Mouse (Mus musculus) midbrain, embryonic 10.5 days (tissue): ENCODE results near the gene Agap2. TPM values are rescaled to one million over a fixed set of nuclear protein-coding genes. Genes with fewer than 3 reads are reported as not detected.
"Not testable (repeated sequence)": the region's sequence is repeated elsewhere in the genome, so short reads cannot be mapped to it uniquely, and the experiment has no call there.

Source experiments
- DNase-seq: peaks from one replicate; pipeline ENCODE4 v3.0.0-alpha.2; 2017; ENCODE audit warnings: low spot score
- H3K27ac ChIP-seq: fragments of 300-500 bp; sonication (generic); replicated peaks from 2 replicates; pipeline ENCODE4 v1.5.1; 2016; ENCODE audit warnings: mild to moderate bottlenecking
- H3K27me3 ChIP-seq: fragments of 300-500 bp; sonication (generic); 2 replicates; pipeline ENCODE4 v1.6.1; 2016; ENCODE audit warnings: low read depth, mild to moderate bottlenecking; ENCODE audit not compliant: poor library complexity, severe bottlenecking
- H3K36me3 ChIP-seq: fragments of 300-500 bp; sonication (generic); 2 replicates; pipeline ENCODE4 v1.6.1; 2016; ENCODE audit warnings: mild to moderate bottlenecking, moderate library complexity
- H3K4me1 ChIP-seq: fragments of 300-500 bp; sonication (generic); 2 replicates; pipeline ENCODE4 v1.6.1; 2016
- H3K4me3 ChIP-seq: fragments of 300-500 bp; sonication (generic); 2 replicates; pipeline ENCODE4 v1.5.1; 2016; ENCODE audit warnings: mild to moderate bottlenecking, moderate library complexity
- H3K9me3 ChIP-seq: fragments of 300-500 bp; sonication (generic); replicated peaks from 2 replicates; pipeline ENCODE4 v1.6.1; 2016; ENCODE audit warnings: mild to moderate bottlenecking
- WGBS: fragments of 180-500 bp; shearing (Covaris S2); methylation state at CpG from one replicate; pipeline ENCODE4 v1.1.7; 2016; 5-methylcytosine and 5-hydroxymethylcytosine counted together
- polyA plus RNA-seq: library from polyadenylated mRNA; unstranded; fragments of >200 nt; fragmentation: Nextera tagmentation; extraction: Ambion mirVana; gene quantifications from 2 replicates; pipeline ENCODE4 v1.2.1, GENCODE M21; 2016

Agap2 gene
- polyA plus RNA-seq, 1 experiment from 2014 or later: 0.10 TPM

DNA sequence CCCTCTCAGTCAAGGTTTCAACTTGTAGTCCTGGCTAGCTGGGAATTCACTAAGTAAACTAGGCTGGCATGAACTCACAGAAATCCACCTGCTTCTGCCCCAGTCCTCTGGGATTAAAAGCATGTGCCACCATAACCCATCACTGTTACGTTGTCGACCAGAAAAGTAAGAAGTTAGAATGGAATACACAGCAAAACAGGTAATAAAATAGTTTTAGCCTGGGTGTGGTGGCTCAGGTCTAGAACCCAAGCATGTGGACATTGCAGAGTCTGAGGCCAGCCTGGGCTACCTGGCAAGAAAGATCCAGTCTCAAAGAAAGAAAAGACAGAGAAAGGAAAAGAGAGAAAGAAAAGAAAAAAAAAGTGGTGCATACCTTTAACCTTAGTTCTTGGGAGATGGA lies 13.6 kb upstream of the Agap2 start:
- H3K4me3 ChIP-seq: no peak overlapping the region
- peaks cover 71% of the 10 kb centered on the region for H3K4me1 ChIP-seq
- no peak for DNase-seq
- no peak overlapping the region for H3K27ac ChIP-seq
- WGBS: 80% methylated on average over 2 of the region's 2 CpGs
- no peaks in the 10 kb centered on the region for H3K9me3 ChIP-seq
- H3K27me3 ChIP-seq: peaks cover 36% of the 10 kb centered on the region
- peaks cover 37% of the 10 kb centered on the region for H3K36me3 ChIP-seq

DNA sequence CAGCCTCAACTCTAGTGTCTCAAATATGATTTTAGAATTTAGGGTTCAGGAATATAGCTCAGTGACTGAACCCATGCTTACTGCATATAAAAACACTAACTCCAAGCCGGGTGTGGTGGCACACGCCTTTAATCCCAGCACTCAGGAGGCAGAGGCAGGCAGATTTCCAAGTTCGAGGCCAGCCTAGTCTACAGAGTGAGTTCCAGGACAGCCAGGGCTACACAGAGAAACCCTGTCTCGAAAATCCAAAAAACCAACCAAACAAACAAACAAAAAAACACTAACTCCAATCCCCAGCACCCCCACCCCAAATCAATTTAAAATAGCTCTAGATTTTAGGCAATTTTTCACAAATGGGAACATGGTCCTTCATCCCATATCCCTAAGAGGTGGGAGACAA lies 13.0 kb upstream of the Agap2 start:
- whole genome bisulfite sequencing: 90% methylated on average over 4 of the region's 4 CpGs
- peaks cover 35% of the 10 kb centered on the region for H3K27me3 ChIP-seq
- H3K36me3 ChIP-seq: peaks cover 37% of the 10 kb centered on the region
- not testable (repeated sequence) for H3K4me3 ChIP-seq, DNase-seq, H3K9me3 ChIP-seq, H3K27ac ChIP-seq
- peaks cover 75% of the 10 kb centered on the region for H3K4me1 ChIP-seq

DNA sequence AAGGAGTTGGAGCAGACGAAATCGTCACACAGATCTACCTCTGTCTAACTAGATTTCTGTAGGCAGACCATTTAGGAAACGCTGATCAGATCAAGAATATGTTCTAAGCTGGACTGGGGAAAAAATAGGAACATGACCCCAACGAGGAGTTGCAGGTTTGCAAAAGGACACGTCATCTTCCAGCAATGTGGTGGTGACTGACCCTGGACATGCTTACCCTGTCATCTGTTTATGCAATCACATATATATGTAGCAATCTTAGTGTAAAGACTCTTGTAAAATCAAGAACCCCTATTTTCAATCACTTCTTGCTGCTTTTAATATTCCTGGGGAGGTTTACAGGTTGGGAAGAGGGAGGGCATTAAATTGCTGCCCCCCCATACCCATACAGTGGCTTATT lies 12.6 kb upstream of the Agap2 start:
- Histone ChIP-seq H3K4me1 (peaks cover 73% of the 10 kb centered on the region), H3K27ac (peak overlapping the region; percentile 99; the same call in 1 of the 2 replicates), H3K27me3 (peaks cover 31% of the 10 kb centered on the region), H3K9me3 (no peaks in the 10 kb centered on the region), H3K36me3 (peaks cover 37% of the 10 kb centered on the region), H3K4me3 (peak overlapping the region; percentile 86; the same call in 1 of the 2 replicates)
- no peak for DNase-seq
- whole genome bisulfite sequencing: 83% methylated on average over 5 of the region's 5 CpGs

DNA sequence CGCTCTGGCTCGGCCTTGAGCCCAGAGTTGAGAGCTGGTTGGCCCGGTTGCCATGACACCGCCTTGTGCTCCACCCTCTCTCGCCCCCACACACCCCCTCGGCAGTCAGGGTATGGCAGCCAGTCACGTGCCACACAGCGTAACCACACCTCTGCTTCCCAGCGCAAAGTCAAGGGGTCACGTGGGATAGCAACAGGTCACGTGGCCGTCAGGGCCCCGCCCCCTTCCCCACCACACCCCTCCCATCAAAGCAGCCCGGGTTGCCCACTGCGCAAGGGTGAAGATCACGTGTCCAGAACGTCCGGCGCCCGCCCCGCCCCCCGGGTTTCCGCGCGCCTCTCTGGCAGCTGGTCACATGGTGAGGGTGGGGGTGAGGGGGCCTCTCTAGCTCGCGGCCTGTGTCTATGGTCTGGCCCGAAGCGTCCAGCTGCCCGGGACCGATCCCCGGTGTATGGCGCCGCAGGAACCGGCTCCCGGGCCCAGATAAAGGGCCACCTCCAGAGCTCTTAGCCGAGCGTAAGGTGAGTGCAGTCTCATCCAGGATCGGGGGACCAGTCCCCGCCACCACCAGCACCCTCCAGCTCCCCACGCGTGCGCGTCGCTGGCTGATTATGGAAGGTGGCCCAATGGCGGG lies 11.7 kb upstream of the Agap2 start, which contains the start of gene Cdk4:
TSS of gene Cdk4 (plus strand) at position 296 of the 634 bp plus-strand sequence.
- peak within 1 kb of the TSS; percentile 86 for H3K4me3 ChIP-seq
- H3K4me1 ChIP-seq: peaks cover 71% of the 10 kb centered on the region
- H3K36me3 ChIP-seq: peaks cover 42% of the 10 kb centered on the region
- H3K9me3 ChIP-seq: no peaks in the 10 kb centered on the region
- WGBS: under 1% methylated on average over 46 of the region's 46 CpGs
- H3K27ac ChIP-seq: peak within 1 kb of the TSS; percentile 99
- peaks cover 29% of the 10 kb centered on the region for H3K27me3 ChIP-seq
- DNase-seq: peak; percentile 100

DNA sequence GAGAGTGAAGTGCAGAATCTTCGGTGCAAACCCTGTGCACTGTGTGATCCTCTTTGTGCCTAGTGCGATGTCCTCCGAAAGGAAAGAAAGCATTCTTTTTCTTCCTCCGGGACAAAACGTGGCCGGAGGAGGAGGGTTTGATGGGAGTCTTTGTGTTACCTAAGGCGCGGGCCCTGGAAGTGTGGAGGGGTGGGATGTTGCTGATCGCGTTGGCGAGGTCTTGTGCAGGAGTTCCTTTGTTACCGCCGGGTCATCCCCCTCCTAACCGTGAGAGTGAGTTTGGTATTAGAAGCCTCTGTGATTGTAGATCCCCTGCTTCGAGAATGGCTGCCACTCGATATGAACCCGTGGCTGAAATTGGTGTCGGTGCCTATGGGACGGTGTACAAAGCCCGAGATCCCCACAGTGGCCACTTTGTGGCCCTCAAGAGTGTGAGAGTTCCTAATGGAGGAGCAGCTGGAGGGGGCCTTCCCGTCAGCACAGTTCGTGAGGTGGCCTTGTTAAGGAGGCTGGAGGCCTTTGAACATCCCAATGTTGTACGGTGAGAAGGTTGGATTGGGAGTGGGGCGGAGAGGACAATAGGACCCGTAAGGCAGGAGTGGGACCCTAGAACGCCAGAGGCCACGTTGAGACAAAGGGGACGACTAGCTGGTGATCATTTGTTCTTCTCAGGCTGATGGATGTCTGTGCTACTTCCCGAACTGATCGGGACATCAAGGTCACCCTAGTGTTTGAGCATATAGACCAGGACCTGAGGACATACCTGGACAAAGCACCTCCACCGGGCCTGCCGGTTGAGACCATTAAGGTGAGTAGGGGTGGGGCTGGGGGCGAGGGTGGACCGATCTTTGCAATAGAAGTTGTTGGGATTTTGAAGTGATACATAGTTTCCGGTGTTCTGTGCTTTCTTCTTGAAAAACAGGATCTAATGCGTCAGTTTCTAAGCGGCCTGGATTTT lies 10.9 kb upstream of the Agap2 start:
- H3K9me3 ChIP-seq: no peaks in the 10 kb centered on the region
- peak overlapping the region; percentile 86 for H3K4me3 ChIP-seq
- peaks cover 20% of the 10 kb centered on the region for H3K27me3 ChIP-seq
- peaks cover 71% of the 10 kb centered on the region for H3K4me1 ChIP-seq
- H3K27ac ChIP-seq: peak overlapping the region; percentile 99
- peaks cover 49% of the 10 kb centered on the region for H3K36me3 ChIP-seq
- 17% methylated on average over 37 of the region's 37 CpGs for WGBS
- peak; percentile 57 for DNase-seq

DNA sequence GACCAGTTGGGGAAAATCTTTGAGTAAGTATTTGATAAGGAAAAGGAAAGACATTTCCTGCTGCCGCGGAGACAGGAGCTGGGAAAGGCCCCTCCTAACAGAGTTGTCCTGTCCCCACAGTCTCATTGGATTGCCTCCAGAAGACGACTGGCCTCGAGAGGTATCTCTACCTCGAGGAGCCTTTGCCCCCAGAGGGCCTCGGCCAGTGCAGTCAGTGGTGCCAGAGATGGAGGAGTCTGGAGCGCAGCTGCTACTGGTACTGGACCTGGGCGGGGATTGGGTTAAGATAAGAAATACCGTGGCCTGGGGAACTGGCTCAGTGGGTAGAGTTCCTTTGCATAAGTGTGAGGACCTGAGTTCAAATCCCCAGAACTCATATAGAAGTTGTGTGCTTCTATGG lies 9.1 kb upstream of the Agap2 start:
- H3K9me3 ChIP-seq: no peaks in the 10 kb centered on the region
- peaks cover 10% of the 10 kb centered on the region for H3K27me3 ChIP-seq
- H3K36me3 ChIP-seq: peaks cover 49% of the 10 kb centered on the region
- no peak for DNase-seq
- H3K4me3 ChIP-seq: peak overlapping the region; percentile 30
- no peak overlapping the region for H3K27ac ChIP-seq
- H3K4me1 ChIP-seq: peaks cover 61% of the 10 kb centered on the region
- WGBS: 89% methylated on average over 9 of the region's 9 CpGs

DNA sequence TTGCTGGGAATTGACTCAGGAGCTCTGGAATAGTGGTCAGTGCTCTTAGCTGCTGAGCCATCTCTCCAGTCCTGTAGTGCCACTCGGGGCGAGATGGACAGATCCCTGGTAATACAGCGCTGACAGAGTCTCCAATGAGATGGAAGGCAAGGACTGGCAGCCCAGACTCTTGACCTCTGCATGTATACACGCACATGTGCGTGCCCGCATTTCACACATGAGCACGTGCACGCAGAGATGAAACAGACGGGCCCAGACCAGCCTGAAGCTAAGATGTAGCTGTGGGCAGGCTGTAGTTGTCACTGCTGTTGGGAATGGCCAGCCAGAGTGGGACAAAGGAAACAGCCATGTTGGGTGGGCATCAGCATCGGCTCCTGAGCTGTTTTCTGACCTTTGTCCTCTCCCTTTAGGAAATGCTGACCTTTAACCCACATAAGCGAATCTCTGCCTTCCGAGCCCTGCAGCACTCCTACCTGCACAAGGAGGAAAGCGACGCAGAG lies 8.5 kb upstream of the Agap2 start:
- no peak for DNase-seq
- H3K27ac ChIP-seq: no peak overlapping the region
- peak overlapping the region; percentile 29; the same call in 1 of the 2 replicates for H3K4me3 ChIP-seq
- H3K4me1 ChIP-seq: peaks cover 61% of the 10 kb centered on the region
- 89% methylated on average over 14 of the region's 14 CpGs for WGBS
- no peaks in the 10 kb centered on the region for H3K9me3 ChIP-seq
- H3K36me3 ChIP-seq: peaks cover 49% of the 10 kb centered on the region
- peaks cover 4% of the 10 kb centered on the region; the same call in 1 of the 2 replicates for H3K27me3 ChIP-seq

DNA sequence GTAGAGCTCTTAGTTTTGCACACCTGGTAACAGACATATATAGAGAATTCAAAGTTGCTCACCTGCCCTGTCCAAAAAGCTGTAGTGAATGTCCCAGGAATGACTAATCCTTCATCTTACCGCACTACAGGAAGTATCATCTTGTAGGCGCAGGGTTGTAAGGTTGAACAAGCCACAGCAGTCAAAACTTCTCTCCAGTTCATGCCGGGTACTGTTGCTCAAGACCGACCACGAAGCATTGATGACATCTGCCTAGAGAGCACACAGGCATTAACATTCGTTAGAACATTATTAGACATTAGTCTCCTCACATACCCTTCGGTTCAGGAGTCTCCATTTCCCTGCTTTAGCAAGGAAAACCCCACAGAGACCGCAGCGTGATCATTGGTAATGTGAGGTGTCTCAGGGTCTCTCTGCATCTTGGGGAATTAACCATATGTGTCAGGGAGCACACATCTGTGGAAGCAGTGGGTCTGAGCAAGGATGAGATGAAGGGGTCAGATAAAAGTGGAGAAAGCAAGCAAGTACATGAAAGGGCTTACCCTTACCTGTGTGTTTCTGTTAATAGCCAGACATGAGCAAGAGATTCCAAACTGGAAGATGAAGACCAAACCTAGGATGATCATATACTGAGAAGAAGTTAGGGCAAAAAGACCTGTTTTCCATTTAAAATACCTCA lies 6.6 kb upstream of the Agap2 start:
- 88% methylated on average over 9 of the region's 9 CpGs for WGBS
- Histone ChIP-seq H3K27ac (peak overlapping the region; percentile 92), H3K4me3 (peak overlapping the region; percentile 71), H3K27me3 (no peaks in the 10 kb centered on the region), H3K9me3 (no peaks in the 10 kb centered on the region), H3K4me1 (peaks cover 52% of the 10 kb centered on the region), H3K36me3 (peaks cover 49% of the 10 kb centered on the region)
- no peak for DNase-seq

DNA sequence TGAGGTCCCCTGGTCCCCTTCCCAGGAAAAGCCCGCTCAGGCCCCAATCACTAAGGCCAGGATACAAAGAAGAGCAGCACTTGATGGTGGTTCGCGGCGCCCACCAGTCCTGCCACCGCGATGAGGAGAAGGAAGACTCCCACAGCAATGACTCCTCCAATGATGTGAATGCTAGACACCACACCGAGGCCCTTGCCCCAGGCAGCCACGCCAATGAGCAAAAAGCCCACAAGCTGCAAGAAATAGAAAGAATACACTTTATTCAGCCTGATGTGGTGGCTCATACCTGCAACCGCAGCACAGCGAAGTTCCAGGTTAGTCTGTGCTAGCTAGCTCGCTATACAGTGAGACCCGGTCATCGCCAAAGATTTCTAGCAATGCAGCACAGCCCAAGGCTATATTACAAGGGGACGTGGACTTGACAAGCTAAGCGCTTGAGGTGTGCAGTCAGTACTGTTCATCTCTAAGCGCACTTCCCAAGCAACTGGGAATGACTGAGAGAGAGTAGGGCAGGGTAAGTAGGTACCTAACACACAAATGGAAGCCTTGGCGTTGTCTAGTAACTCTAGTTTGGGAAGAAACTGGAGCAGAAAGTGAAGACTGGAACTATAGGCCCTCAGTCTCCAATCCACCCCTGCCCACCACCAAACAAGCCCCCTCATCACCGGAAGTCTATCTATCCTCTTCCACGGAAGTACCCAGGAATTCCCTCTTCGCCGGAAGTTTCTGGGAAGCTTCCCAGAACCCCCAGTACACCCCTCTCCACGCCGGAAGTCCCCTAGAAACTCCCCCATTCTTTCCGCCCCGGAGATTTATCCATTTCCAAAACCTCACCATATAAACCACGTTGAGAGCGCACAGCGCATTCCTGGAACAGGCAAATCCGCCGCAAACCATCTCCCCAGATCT lies 5.5 kb upstream of the Agap2 start:
- DNase-seq: peak; percentile 51
- peak overlapping the region; percentile 71 for H3K4me3 ChIP-seq
- peak overlapping the region; percentile 92 for H3K27ac ChIP-seq
- H3K4me1 ChIP-seq: peaks cover 49% of the 10 kb centered on the region
- peaks cover 44% of the 10 kb centered on the region for H3K36me3 ChIP-seq
- no peaks in the 10 kb centered on the region for H3K27me3 ChIP-seq
- H3K9me3 ChIP-seq: no peaks in the 10 kb centered on the region
- WGBS: 9% methylated on average over 30 of the region's 30 CpGs

DNA sequence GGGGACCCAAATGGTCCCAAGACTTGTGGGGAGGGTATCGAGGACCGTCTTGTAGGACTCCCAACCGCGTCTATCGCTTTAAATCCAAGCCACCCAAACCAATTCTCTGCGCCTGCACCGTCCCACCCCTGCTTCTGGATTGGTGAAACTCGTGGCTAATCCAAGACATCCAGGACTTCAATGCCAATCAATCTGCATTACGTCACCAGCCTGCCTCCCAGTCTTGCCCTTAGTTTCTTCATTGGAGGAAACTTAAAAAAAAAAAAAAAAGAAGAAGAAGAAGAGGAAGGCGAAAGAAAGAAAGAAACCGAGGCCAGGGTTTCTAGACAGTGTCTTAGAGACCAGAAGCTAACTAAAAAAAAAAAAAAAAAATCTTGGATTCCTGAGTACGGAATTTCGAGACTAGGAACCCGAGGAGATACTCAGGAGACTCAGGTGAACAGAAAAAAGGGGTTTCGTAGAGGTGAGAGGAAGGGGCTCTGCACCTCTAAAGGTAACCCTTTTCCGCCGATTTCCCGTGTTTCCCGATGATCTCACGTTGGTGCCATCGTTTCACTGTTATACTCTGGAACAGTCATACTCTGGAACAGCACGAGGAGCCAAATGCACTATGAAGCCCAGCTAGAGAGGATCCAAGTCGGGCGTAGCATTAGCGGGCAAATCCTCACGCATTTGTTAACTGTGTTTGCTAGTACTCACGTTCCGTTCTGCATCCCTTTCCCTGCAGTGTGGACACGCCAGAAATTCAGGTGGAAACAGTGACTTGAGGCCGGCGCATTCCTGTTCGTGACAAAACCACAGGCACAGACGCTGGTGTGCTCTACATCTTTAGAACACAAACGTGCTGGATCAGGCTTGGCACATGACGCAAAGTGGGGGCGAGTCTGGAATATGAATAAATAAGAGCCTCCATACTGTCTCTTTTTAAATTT lies 4.6 kb upstream of the Agap2 start, which contains the start of gene Tspan31:
TSS of gene Tspan31 (minus strand) at position 75 of the 932 bp plus-strand sequence.
- whole genome bisulfite sequencing: 4% methylated on average over 36 of the region's 36 CpGs

DNA sequence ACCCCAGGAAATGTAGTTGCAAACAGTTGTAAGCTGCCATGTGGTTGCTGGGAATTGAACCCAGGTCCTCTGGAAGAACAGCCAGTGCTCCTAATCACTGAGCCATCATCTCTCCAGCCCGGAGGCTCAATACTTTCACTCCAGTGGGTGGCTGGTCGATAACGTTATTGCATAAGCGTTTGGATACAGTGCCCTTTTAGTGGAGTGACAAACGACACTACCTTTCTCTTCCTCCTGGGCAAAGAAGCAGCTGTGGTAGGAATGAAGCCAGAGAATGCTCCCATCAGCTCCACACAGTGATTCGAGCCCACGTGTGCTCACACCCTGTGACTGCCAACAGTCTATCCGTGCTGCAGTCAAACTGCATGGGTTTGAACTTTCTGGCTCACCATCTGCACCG lies 3.9 kb upstream of the Agap2 start:
- H3K4me1 ChIP-seq: peaks cover 41% of the 10 kb centered on the region
- 0 out of 2 replicates have a peak overlapping the region, but pooled peaks have one; percentile 92 for H3K27ac ChIP-seq

More for the DNA sequence above, 4.6 kb upstream of the Agap2 start, which contains the start of gene Tspan31:
- Histone ChIP-seq H3K27ac (peak within 1 kb of the TSS; percentile 92), H3K27me3 (peaks cover 7% of the 10 kb centered on the region; the same call in 1 of the 2 replicates), H3K4me1 (peaks cover 44% of the 10 kb centered on the region), H3K4me3 (peak within 1 kb of the TSS; percentile 71), H3K36me3 (peaks cover 35% of the 10 kb centered on the region), H3K9me3 (no peaks in the 10 kb centered on the region)
- peak; percentile 92 for DNase-seq

More for the DNA sequence above, 3.9 kb upstream of the Agap2 start:
- peaks cover 15% of the 10 kb centered on the region for H3K27me3 ChIP-seq
- no peaks in the 10 kb centered on the region for H3K9me3 ChIP-seq
- peak overlapping the region; percentile 71 for H3K4me3 ChIP-seq
- 81% methylated on average over 9 of the region's 9 CpGs for WGBS
- DNase-seq: no peak
- peaks cover 28% of the 10 kb centered on the region for H3K36me3 ChIP-seq
